Mouse (Mus musculus) lung, adult 2 months (tissue): ENCODE data around the gene Dnaaf3.

Experiments used
- CTCF ChIP-seq: fragments of 200-500 bp; IDR thresholded peaks from 2 replicates; pipeline ENCODE4 v1.5.1; 2011; ENCODE audit warnings: mild to moderate bottlenecking, low read length, control low read depth; ENCODE audit not compliant: insufficient read depth
- POLR2A ChIP-seq: fragments of 200-500 bp; IDR thresholded peaks from 2 replicates; pipeline ENCODE4 v1.6.1; 2011; ENCODE audit warnings: low read depth, mild to moderate bottlenecking, control low read depth, low read length, borderline replicate concordance; ENCODE audit errors: extremely low read depth

DNA sequence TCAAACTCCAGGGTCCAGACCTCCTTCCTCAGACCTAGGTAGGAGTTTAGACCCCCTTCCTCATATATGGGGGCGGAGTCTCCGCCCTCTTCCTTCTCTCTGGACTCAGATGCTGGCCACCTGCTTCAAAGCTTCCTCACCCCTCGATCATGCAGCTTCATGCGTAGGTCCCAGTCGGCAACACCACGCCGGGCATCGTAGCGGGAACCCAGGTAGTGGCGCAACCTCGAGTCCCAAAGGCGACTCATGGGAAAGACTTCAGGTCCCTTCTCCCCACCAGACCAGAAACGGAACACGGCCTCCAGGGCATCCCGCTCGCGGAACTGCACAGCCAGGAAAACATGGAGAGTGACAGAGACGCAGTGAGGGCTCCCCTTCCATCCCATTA lies 5.0 kb downstream of the Dnaaf3 start:
- TF ChIP-seq CTCF (no peak), POLR2A (no peak)
